Mouse (Mus musculus) kidney, adult 2 months (tissue): Measurements from ENCODE around the gene Tmem131.

Experiments
- CTCF ChIP-seq: fragments of 200-500 bp; conservative IDR thresholded peaks from 2 replicates; pipeline ENCODE4 v1.5.1; 2011; ENCODE audit warnings: low read depth, mild to moderate bottlenecking, control low read depth, low read length, moderate library complexity, mixed read lengths; ENCODE audit not compliant: insufficient read depth, insufficient read length
- POLR2A ChIP-seq: fragments of 200-500 bp; IDR thresholded peaks from one replicate; pipeline ENCODE4 v1.6.1; 2011; ENCODE audit warnings: low read depth, low read length, control low read depth

GRCm38 (mm10) chr1:36905216-36905615 is 38.2 kb downstream of the Tmem131 start:
- TF ChIP-seq CTCF (no peak), POLR2A (no peak)
